Comparison of ENCODE assay signal across 11 mouse cellular contexts in genomic region chr2:146278381-146278780, GRCm38 (mm10). TPM values are rescaled to one million over a fixed set of nuclear protein-coding genes. Genes with fewer than 3 reads are reported as not detected.
DNase-seq lines count a peak whose midpoint lies in the region; ATAC-seq lines count a peak whose summit lies in the region.
"Had no signal": no experiment of that assay in that cellular context is flagged by ENCODE, and none has a peak within 500 bp of the region (broad histone marks: within the 10 kb centered on the region; RNA-seq: fewer than 3 reads in every experiment).

No protein-coding gene starts in this region.

- H3K4me2 ChIP-seq in forebrain, embryonic 15.5 days (replicated peaks), result no peak overlapping the region
- H3K4me2 ChIP-seq in midbrain, embryonic 12.5 days (replicated peaks), result no peak overlapping the region

- H3K36me3 ChIP-seq in forebrain, embryonic 15.5 days, result no peaks in the 10 kb centered on the region
- no peaks in the 10 kb centered on the region for H3K36me3 ChIP-seq in midbrain, embryonic 12.5 days
- H3K36me3 ChIP-seq: limb, embryonic 10.5 days had no signal

- intact Hi-C loops in heart, postnatal 25 days (cut with DNase I), result no loop called here

- H3K4me3 ChIP-seq in forebrain, embryonic 15.5 days, result no peak overlapping the region
- no peak overlapping the region for H3K4me3 ChIP-seq in midbrain, embryonic 12.5 days
- H3K4me3 ChIP-seq: limb, embryonic 10.5 days had no signal

- ATAC-seq in forebrain, embryonic 15.5 days (replicated peaks), result no peak
- ATAC-seq in midbrain, embryonic 12.5 days (ENCODE audit: low FRiP score, low read depth), result no peak
- ATAC-seq in activated CD4-positive, CD25-positive, alpha-beta regulatory T cell, adult 4 months, result no peak

- H3K27me3 ChIP-seq in forebrain, embryonic 15.5 days, result no peaks in the 10 kb centered on the region
- no peaks in the 10 kb centered on the region for H3K27me3 ChIP-seq in midbrain, embryonic 12.5 days

- no peaks in the 10 kb centered on the region for H3K9me3 ChIP-seq in forebrain, embryonic 15.5 days
- H3K9me3 ChIP-seq in midbrain, embryonic 12.5 days, result no peaks in the 10 kb centered on the region
- H3K9me3 ChIP-seq: limb, embryonic 10.5 days had no signal

- H3K27ac ChIP-seq in forebrain, embryonic 15.5 days (replicated peaks), result peak overlapping the region; percentile 87
- H3K27ac ChIP-seq in midbrain, embryonic 12.5 days (replicated peaks), result peak overlapping the region; percentile 17
- H3K27ac ChIP-seq: limb, embryonic 10.5 days had no signal

- 26% methylated on average over 5 of the region's 5 CpGs for WGBS in forebrain, embryonic 15.5 days
- 47% methylated on average over 5 of the region's 5 CpGs for WGBS in midbrain, embryonic 12.5 days

- DNase-seq in heart, adult 9 months (ENCODE audit: low spot score in 2 of 2), result peak; percentile 29 to 56
- no peak for DNase-seq in heart, postnatal 25 days (ENCODE audit: low spot score)
- DNase-seq in adrenal gland, postnatal 14 days, result peak; percentile 45
- no peak for DNase-seq in lung, postnatal 25 days (ENCODE audit: low spot score)
- DNase-seq: cerebellum, adult 2 months; lung, postnatal 36 days had no signal

- H3K4me1 ChIP-seq in forebrain, embryonic 15.5 days, result peaks cover 40% of the 10 kb centered on the region
- peaks cover 36% of the 10 kb centered on the region for H3K4me1 ChIP-seq in midbrain, embryonic 12.5 days

- H3K9ac ChIP-seq in forebrain, embryonic 15.5 days (replicated peaks), result no peak overlapping the region
- no peak overlapping the region for H3K9ac ChIP-seq in midbrain, embryonic 12.5 days (replicated peaks)

RNA-seq across cellular contexts. Expression of gene Insm1, which starts 56.7 kb away (rescaled TPM):
- not detected for total RNA-seq in heart, postnatal 25 days (2021)
- total RNA-seq in adrenal gland, postnatal 14 days (2021), result 6.0 and 6.8 TPM in 2 replicates
- 13.5 and 15.6 TPM in 2 replicates for polyA plus RNA-seq in forebrain, embryonic 15.5 days (2015; fragmentation: Nextera tagmentation; extraction: Ambion mirVana)
- polyA plus RNA-seq in midbrain, embryonic 12.5 days (2016; fragmentation: Nextera tagmentation; extraction: Ambion mirVana), result 12.2 and 12.8 TPM in 2 replicates
- not detected for polyA plus RNA-seq in activated CD4-positive, CD25-positive, alpha-beta regulatory T cell, adult 4 months (2017; shearing (Covaris generic))
- polyA plus RNA-seq: gonadal fat pad, adult 2 months; limb, embryonic 10.5 days had no signal

Comparison
In these comparisons a context has a peak if more than half of its experiments do, and no peak if none do; other contexts are left out.
1. DNase-seq: peak in heart, adult 9 months (2 of 2) and adrenal gland, postnatal 14 days (single experiment); none in heart, postnatal 25 days (single experiment) and lung, postnatal 25 days (single experiment).
2. RNA of gene Insm1, which starts 56.7 kb away (polyA plus RNA-seq): 13.5 to 15.6 TPM in forebrain, embryonic 15.5 days and 12.2 to 12.8 TPM in midbrain, embryonic 12.5 days; not detected in activated CD4-positive, CD25-positive, alpha-beta regulatory T cell, adult 4 months; every median in the first group is over 10 times any median in the second.